Mouse (Mus musculus) megakaryocyte, embryonic 14.5 days (primary cell): ENCODE measurements at regions not wholly inside any gene's neighbourhood (a gene's known extent, or its start where the extent isn't known, plus 50 kb on each side); places are given as distances from the start of the nearest gene placed in this dataset.

Experiments used
- H3K27me3 ChIP-seq: replicated peaks from 2 replicates; pipeline ENCODE3; 2012; ENCODE audit warnings: inconsistent platforms
- H3K36me3 ChIP-seq: replicated peaks from 2 replicates; pipeline ENCODE3; 2012; ENCODE audit warnings: low read length, inconsistent platforms, mixed read lengths
- H3K4me1 ChIP-seq: 2 replicates; pipeline ENCODE4 v1.6.1; 2012; ENCODE audit warnings: inconsistent platforms
- H3K4me3 ChIP-seq: replicated peaks from 2 replicates; pipeline ENCODE3; 2012; ENCODE audit warnings: moderate library complexity, mild to moderate bottlenecking, inconsistent platforms
- H3K9me3 ChIP-seq: 2 replicates; pipeline ENCODE4 v1.6.1; 2012; ENCODE audit warnings: inconsistent platforms
- FLI1 ChIP-seq: IDR thresholded peaks from 2 replicates; pipeline ENCODE4 v1.6.1; 2012; ENCODE audit warnings: low read length, inconsistent platforms, mixed read lengths
- GATA1 ChIP-seq: IDR thresholded peaks from 3 replicates; pipeline ENCODE4 v1.6.1; 2012; ENCODE audit warnings: mixed read lengths, low read length, inconsistent platforms, borderline replicate concordance

DNA sequence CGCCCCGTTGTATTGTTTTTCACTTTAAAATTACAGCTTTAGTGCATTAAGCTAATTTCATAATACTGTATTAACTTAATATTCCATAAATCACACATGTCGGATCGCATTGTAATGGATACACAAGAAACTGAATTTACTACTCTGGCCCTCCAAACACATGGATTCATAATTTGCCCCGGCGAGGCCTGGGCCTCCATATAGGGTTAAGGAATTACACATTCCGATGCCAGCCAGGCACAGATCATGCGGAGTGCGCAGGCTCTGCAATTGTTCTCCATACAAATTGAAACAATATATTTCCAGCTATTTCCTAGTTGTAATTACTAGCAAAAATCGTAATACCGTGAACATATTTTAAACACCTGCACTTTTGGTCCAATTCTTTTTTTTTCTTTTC lies 330.2 kb upstream of the Zfp507 start:
- no peak for TF ChIP-seq GATA1
- no peaks in the 10 kb centered on the region for H3K36me3 ChIP-seq
- peaks cover 16% of the 10 kb centered on the region for H3K9me3 ChIP-seq
- H3K4me3 ChIP-seq, result no peak overlapping the region
- H3K4me1 ChIP-seq, result no peaks in the 10 kb centered on the region
- no peaks in the 10 kb centered on the region for H3K27me3 ChIP-seq

- Histone ChIP-seq H3K27me3 (no peaks in the 10 kb centered on the region), H3K9me3 (peaks cover 19% of the 10 kb centered on the region), H3K4me3 (no peak overlapping the region), H3K36me3 (no peaks in the 10 kb centered on the region), H3K4me1 (no peaks in the 10 kb centered on the region)
- no peak for TF ChIP-seq GATA1
- no peak for TF ChIP-seq FLI1
These were observed 329.8 kb upstream of the Zfp507 start for GRCm38 (mm10) chr7:36132569-36132968.

DNA sequence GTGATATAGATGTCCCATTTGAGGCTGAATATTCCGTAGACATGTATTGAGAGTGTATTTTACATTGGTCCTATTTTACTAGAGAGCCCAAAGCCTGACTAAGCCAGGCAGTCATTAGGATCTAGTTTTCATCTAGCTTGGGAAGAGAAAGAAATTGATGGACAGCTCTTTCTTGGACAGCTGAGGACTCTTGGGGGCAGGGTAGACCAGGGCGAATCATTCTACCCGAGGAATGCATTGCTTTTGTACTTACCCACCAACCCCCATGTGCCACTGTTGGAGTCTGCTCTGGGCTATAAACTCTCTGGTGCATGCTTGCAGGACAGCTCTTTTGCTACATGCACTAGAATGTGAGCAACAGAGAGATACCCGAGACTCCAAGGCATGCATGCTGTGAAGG lies 294.3 kb upstream of the Zfp507 start:
- Histone ChIP-seq H3K36me3 (no peaks in the 10 kb centered on the region), H3K4me1 (no peaks in the 10 kb centered on the region), H3K9me3 (peaks cover 51% of the 10 kb centered on the region), H3K4me3 (no peak overlapping the region), H3K27me3 (no peaks in the 10 kb centered on the region)
- no peak for TF ChIP-seq GATA1
- TF ChIP-seq FLI1, result no peak

DNA sequence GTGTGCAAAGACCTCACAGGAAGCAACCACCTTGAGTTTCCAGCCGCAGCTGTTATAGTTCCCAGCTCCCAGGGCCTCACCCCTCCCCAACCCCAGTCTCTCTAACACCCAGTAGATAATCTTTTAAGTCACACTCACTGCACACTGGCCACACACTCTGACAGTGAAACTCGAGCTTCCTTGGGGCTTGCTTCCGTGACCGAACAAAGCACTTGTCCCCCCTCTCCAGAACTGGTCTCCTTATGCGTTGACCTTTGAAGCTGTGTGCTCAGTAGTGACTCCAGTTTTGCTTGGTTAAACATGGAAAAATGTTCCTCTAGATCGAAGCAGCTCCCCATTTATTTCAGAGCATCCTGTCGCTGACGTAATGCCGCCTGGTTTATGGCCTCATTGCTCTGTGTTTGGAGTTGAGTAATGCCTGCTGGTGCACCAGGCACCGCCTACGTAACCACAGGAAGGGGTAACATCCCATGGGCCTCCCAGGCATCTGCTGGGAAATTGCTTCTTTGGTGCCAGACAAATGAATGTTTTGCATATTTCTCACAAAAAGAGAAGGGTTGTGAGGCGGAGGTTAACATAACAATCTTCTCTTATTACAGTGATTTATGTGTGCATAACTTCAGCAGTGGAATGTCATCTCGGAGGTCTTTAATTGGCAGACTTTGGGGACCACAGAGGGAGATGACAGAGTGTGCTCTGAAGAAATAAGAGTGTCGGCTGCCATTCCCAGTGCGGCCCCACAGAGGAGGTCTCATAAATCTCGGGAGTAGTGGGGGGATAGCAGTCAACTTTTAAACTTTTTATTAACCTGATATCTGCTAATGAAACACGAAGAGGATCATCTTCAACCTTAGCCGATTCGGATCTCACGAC lies 292.7 kb upstream of the Zfp507 start:
- Histone ChIP-seq H3K27me3 (no peaks in the 10 kb centered on the region), H3K36me3 (no peaks in the 10 kb centered on the region), H3K9me3 (peaks cover 57% of the 10 kb centered on the region), H3K4me1 (no peaks in the 10 kb centered on the region), H3K4me3 (no peak overlapping the region)
- TF ChIP-seq FLI1, result no peak
- no peak for TF ChIP-seq GATA1

- Histone ChIP-seq H3K36me3 (no peaks in the 10 kb centered on the region), H3K4me1 (no peaks in the 10 kb centered on the region), H3K27me3 (no peaks in the 10 kb centered on the region), H3K9me3 (peaks cover 56% of the 10 kb centered on the region), H3K4me3 (no peak overlapping the region)
- TF ChIP-seq FLI1 (no peak), GATA1 (no peak)
These were observed 288.3 kb upstream of the Zfp507 start for GRCm38 (mm10) chr7:36091132-36091531.

GRCm38 (mm10) chr7:36090291-36091123 lies 287.7 kb upstream of the Zfp507 start:
- Histone ChIP-seq H3K4me3 (no peak overlapping the region), H3K27me3 (no peaks in the 10 kb centered on the region), H3K4me1 (no peaks in the 10 kb centered on the region), H3K36me3 (no peaks in the 10 kb centered on the region), H3K9me3 (peaks cover 59% of the 10 kb centered on the region)
- TF ChIP-seq GATA1 (no peak), FLI1 (no peak)

DNA sequence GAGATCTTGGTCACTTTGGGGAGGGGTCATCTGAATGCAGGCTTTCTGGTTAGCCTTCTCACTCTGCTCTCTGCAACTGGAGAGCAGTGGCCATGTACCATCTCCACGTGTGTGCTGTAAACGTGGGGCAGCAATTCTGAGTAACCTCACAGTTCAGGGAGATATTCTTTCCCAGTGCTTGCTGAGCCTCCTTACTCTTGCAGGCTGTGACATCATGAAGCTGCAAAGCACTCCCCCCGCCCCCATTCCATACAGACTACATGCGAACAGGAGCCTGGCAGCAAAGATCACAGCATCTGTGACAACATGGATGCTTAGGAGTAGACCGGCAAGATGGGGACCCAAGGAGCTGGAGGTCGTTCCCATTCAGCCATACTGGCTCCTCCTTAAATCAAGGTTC lies 284.8 kb upstream of the Zfp507 start:
- no peak for TF ChIP-seq GATA1
- TF ChIP-seq FLI1, result no peak
- Histone ChIP-seq H3K4me1 (no peaks in the 10 kb centered on the region), H3K27me3 (no peaks in the 10 kb centered on the region), H3K9me3 (peaks cover 54% of the 10 kb centered on the region), H3K36me3 (no peaks in the 10 kb centered on the region), H3K4me3 (no peak overlapping the region)

- Histone ChIP-seq H3K9me3 (peaks cover 28% of the 10 kb centered on the region), H3K27me3 (no peaks in the 10 kb centered on the region), H3K4me1 (no peaks in the 10 kb centered on the region), H3K36me3 (no peaks in the 10 kb centered on the region), H3K4me3 (no peak overlapping the region)
- TF ChIP-seq GATA1, result no peak
These were observed 275.9 kb upstream of the Zfp507 start for GRCm38 (mm10) chr7:36078666-36079065.

DNA sequence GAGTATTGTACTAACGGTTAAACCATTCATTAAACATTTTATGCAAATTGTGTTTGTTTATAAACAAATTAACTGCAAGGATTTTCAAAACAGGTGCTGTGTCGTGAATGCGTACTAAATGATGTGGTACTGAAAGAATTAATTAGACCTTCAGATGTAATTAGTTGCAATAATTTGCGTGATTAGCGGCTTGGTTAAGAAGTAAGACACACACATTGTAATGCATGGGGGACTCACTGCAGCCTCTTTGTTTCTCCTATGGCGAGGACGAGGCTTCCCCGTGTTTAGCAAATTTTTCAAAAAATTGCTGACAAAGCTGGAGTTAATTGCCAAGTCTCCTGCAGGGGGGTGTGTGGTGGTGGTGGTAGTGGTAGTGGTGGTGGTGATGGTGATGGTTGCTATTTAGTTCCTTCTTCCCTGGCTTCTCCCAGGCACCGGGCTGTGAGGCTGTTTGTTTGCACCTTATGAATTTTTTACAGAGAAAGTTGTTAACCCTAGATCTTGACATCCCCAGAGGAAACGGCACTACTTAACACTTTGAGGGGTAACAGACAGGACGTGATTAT lies 275.4 kb upstream of the Zfp507 start:
- H3K4me3 ChIP-seq, result no peak overlapping the region
- H3K4me1 ChIP-seq, result no peaks in the 10 kb centered on the region
- H3K36me3 ChIP-seq, result no peaks in the 10 kb centered on the region
- peaks cover 25% of the 10 kb centered on the region for H3K9me3 ChIP-seq
- TF ChIP-seq FLI1 (no peak), GATA1 (no peak)
- no peaks in the 10 kb centered on the region for H3K27me3 ChIP-seq

DNA sequence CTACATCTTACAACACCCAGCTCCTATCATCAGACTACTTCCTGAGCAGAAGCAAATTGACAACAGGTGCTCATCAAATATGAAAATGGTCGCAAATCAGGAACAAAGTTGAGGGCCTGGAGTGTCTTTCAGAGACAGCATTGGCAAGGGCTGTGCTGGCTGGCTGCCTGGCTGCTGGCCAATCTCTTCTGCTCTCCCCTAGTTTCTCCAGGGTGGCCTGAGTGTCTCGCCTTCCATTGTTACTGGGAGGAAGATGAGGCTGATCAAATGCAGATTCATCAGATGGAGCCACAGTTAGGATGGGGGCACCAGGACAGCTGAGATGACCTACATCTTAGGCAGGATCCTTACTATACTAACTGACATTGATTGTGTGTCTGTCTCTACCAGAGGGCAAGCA lies 274.5 kb upstream of the Zfp507 start:
- Histone ChIP-seq H3K4me3 (no peak overlapping the region), H3K36me3 (no peaks in the 10 kb centered on the region), H3K27me3 (no peaks in the 10 kb centered on the region), H3K9me3 (peaks cover 23% of the 10 kb centered on the region), H3K4me1 (no peaks in the 10 kb centered on the region)
- TF ChIP-seq FLI1 (no peak), GATA1 (no peak)
